Mouse (Mus musculus) liver, embryonic 12.5 days (tissue): ENCODE results near the gene Tspan4. TPM values are rescaled to one million over a fixed set of nuclear protein-coding genes. Genes with fewer than 3 reads are reported as not detected.
"Not testable (repeated sequence)": the region's sequence is repeated elsewhere in the genome, so short reads cannot be mapped to it uniquely, and the experiment has no call there.

Experiments
- ATAC-seq: fragments of 200-750 bp; cut with Nextera tagmentation; 2 replicates; pipeline ENCODE4 v1.8.0; 2017; ENCODE audit warnings: moderate number of reproducible peaks, mild to moderate bottlenecking, moderate library complexity
- H3K27ac ChIP-seq: fragments of 300-500 bp; sonication (generic); 2 replicates; pipeline ENCODE4 v1.5.1; 2016; ENCODE audit warnings: mild to moderate bottlenecking
- H3K27me3 ChIP-seq: fragments of 300-500 bp; sonication (generic); replicated peaks from 2 replicates; pipeline ENCODE4 v1.6.1; 2016; ENCODE audit warnings: mild to moderate bottlenecking, moderate library complexity
- H3K36me3 ChIP-seq: fragments of 300-500 bp; sonication (generic); 2 replicates; pipeline ENCODE4 v1.6.1; 2016; ENCODE audit warnings: mild to moderate bottlenecking, moderate library complexity
- H3K4me1 ChIP-seq: fragments of 300-500 bp; sonication (generic); 2 replicates; pipeline ENCODE4 v1.6.1; 2016
- H3K4me2 ChIP-seq: fragments of 300-500 bp; sonication (generic); 2 replicates; pipeline ENCODE4 v1.6.1; 2016; ENCODE audit warnings: mild to moderate bottlenecking, moderate library complexity
- H3K4me3 ChIP-seq: fragments of 300-500 bp; sonication (generic); 2 replicates; pipeline ENCODE4 v1.5.1; 2016; ENCODE audit warnings: mild to moderate bottlenecking, moderate library complexity
- H3K9ac ChIP-seq: fragments of 300-500 bp; sonication (generic); 2 replicates; pipeline ENCODE4 v1.6.1; 2016; ENCODE audit warnings: mild to moderate bottlenecking, moderate library complexity
- H3K9me3 ChIP-seq: fragments of 300-500 bp; sonication (generic); replicated peaks from 2 replicates; pipeline ENCODE4 v1.6.1; 2016; ENCODE audit warnings: mild to moderate bottlenecking, moderate library complexity
- WGBS: fragments of 180-500 bp; shearing (Covaris S2); methylation state at CpG from one replicate; pipeline ENCODE4 v1.1.7; 2016; ENCODE audit not compliant: insufficient replicate concordance; 5-methylcytosine and 5-hydroxymethylcytosine counted together
- polyA plus RNA-seq: library from polyadenylated mRNA; unstranded; fragments of >200 nt; fragmentation: Nextera tagmentation; extraction: Ambion mirVana; gene quantifications from 2 replicates; pipeline ENCODE4 v1.2.1, GENCODE M21; 2016

Tspan4 gene
- polyA plus RNA-seq, 1 experiment from 2014 or later, result 60.9 TPM

- Histone ChIP-seq H3K9me3 (no peaks in the 10 kb centered on the region), H3K4me2 (peak overlapping the region; percentile 90), H3K27me3 (no peaks in the 10 kb centered on the region), H3K27ac (no peak overlapping the region), H3K4me1 (peaks cover 70% of the 10 kb centered on the region), H3K4me3 (peak overlapping the region; percentile 68; the same call in 1 of the 2 replicates), H3K36me3 (peaks cover 52% of the 10 kb centered on the region), H3K9ac (peak overlapping the region; percentile 83; the same call in 1 of the 2 replicates)
- 93% methylated on average over 9 of the region's 9 CpGs for WGBS
- no peak for ATAC-seq
These were observed 33.6 kb upstream of the Tspan4 start for GRCm38 (mm10) chr7:141441460-141441859.

- Histone ChIP-seq H3K4me1 (peaks cover 67% of the 10 kb centered on the region), H3K9ac (peak overlapping the region; percentile 83), H3K27ac (0 out of 2 replicates have a peak overlapping the region, but pooled peaks have one; percentile 75), H3K4me3 (peak overlapping the region; percentile 68), H3K4me2 (peak overlapping the region; percentile 90), H3K36me3 (peaks cover 52% of the 10 kb centered on the region), H3K9me3 (no peaks in the 10 kb centered on the region), H3K27me3 (no peaks in the 10 kb centered on the region)
- no peak for ATAC-seq
- WGBS, result 89% methylated on average over 13 of the region's 13 CpGs
These were observed 32.8 kb upstream of the Tspan4 start for GRCm38 (mm10) chr7:141442199-141442598.

- H3K27me3 ChIP-seq, result no peaks in the 10 kb centered on the region
- H3K36me3 ChIP-seq, result peaks cover 49% of the 10 kb centered on the region
- H3K27ac ChIP-seq, result peak overlapping the region; percentile 75
- H3K9me3 ChIP-seq, result no peaks in the 10 kb centered on the region
- 26% methylated on average over 12 of the region's 12 CpGs for WGBS
- peaks cover 57% of the 10 kb centered on the region for H3K4me1 ChIP-seq
- H3K4me2 ChIP-seq, result peak overlapping the region; percentile 90
- ATAC-seq, result peak; percentile 23
- peak overlapping the region; percentile 68 for H3K4me3 ChIP-seq
- peak overlapping the region; percentile 83 for H3K9ac ChIP-seq
These were observed 31.8 kb upstream of the Tspan4 start for GRCm38 (mm10) chr7:141443081-141443821.

- Histone ChIP-seq H3K9me3 (no peaks in the 10 kb centered on the region), H3K4me2 (peak within 1 kb of the TSS; percentile 90), H3K4me3 (peak within 1 kb of the TSS; percentile 68), H3K36me3 (peaks cover 49% of the 10 kb centered on the region), H3K27me3 (no peaks in the 10 kb centered on the region), H3K4me1 (peaks cover 62% of the 10 kb centered on the region), H3K9ac (peak within 1 kb of the TSS; percentile 83), H3K27ac (peak within 1 kb of the TSS; percentile 75)
- WGBS, result under 1% methylated on average over 25 of the region's 25 CpGs
- ATAC-seq, result peak; percentile 69
These were observed 31.2 kb upstream of the Tspan4 start, which contains the start of gene Pidd1 for GRCm38 (mm10) chr7:141443828-141444237. TSS of gene Pidd1 (minus strand) at chr7:141444025.

GRCm38 (mm10) chr7:141446374-141446773 lies 28.7 kb upstream of the Tspan4 start:
- Histone ChIP-seq H3K4me3 (peak overlapping the region; percentile 90; the same call in 1 of the 2 replicates), H3K36me3 (peaks cover 49% of the 10 kb centered on the region), H3K27ac (peak overlapping the region; percentile 90; the same call in 1 of the 2 replicates), H3K4me2 (peak overlapping the region; percentile 71), H3K4me1 (peaks cover 76% of the 10 kb centered on the region)
- not testable (repeated sequence) for H3K27me3 ChIP-seq, H3K9ac ChIP-seq, ATAC-seq, H3K9me3 ChIP-seq
- WGBS, result 53% methylated on average over 3 of the region's 3 CpGs

- Histone ChIP-seq H3K4me1 (peaks cover 76% of the 10 kb centered on the region), H3K27ac (peak within 1 kb of the TSS; percentile 90), H3K4me3 (peak within 1 kb of the TSS; percentile 90), H3K36me3 (peaks cover 49% of the 10 kb centered on the region), H3K9me3 (no peaks in the 10 kb centered on the region), H3K4me2 (peak within 1 kb of the TSS; percentile 71), H3K27me3 (no peaks in the 10 kb centered on the region), H3K9ac (peak within 1 kb of the TSS; percentile 95)
- WGBS, result under 1% methylated on average over 63 of the region's 63 CpGs
- ATAC-seq, result peak; percentile 85
These were observed 27.7 kb upstream of the Tspan4 start, which contains the start of gene Rplp2 for GRCm38 (mm10) chr7:141447110-141447991. TSS of gene Rplp2 (plus strand) at chr7:141447370.

- H3K27me3 ChIP-seq, result no peaks in the 10 kb centered on the region
- ATAC-seq, result no peak
- H3K9ac ChIP-seq, result no peak overlapping the region
- no peak overlapping the region for H3K4me3 ChIP-seq
- peaks cover 44% of the 10 kb centered on the region for H3K36me3 ChIP-seq
- no peaks in the 10 kb centered on the region for H3K9me3 ChIP-seq
- H3K4me1 ChIP-seq, result peaks cover 66% of the 10 kb centered on the region
- H3K27ac ChIP-seq, result peak overlapping the region; percentile 55
- H3K4me2 ChIP-seq, result no peak overlapping the region
These were observed 23.1 kb upstream of the Tspan4 start for GRCm38 (mm10) chr7:141451928-141452327.

GRCm38 (mm10) chr7:141453636-141454035 lies 21.4 kb upstream of the Tspan4 start:
- no peaks in the 10 kb centered on the region for H3K9me3 ChIP-seq
- H3K27ac ChIP-seq, result peak overlapping the region; percentile 42; the same call in 1 of the 2 replicates
- WGBS, result 71% methylated on average over 2 of the region's 2 CpGs

GRCm38 (mm10) chr7:141454967-141455551 lies 20.0 kb upstream of the Tspan4 start, which contains the start of gene Pnpla2:
TSS of gene Pnpla2 (plus strand) at chr7:141455198.
- peaks cover 47% of the 10 kb centered on the region for H3K4me1 ChIP-seq
- ATAC-seq, result peak; percentile 88
- peak within 1 kb of the TSS; percentile 84 for H3K27ac ChIP-seq
- H3K9me3 ChIP-seq, result no peaks in the 10 kb centered on the region
- WGBS, result 3% methylated on average over 45 of the region's 45 CpGs
- H3K27me3 ChIP-seq, result peaks cover 9% of the 10 kb centered on the region
- peak within 1 kb of the TSS; percentile 77 for H3K9ac ChIP-seq
- peak within 1 kb of the TSS; percentile 90 for H3K4me2 ChIP-seq
- peaks cover 38% of the 10 kb centered on the region for H3K36me3 ChIP-seq
- H3K4me3 ChIP-seq, result peak within 1 kb of the TSS; percentile 70

More at GRCm38 (mm10) chr7:141453636-141454035, 21.4 kb upstream of the Tspan4 start:
- Histone ChIP-seq H3K9ac (no peak overlapping the region), H3K27me3 (no peaks in the 10 kb centered on the region), H3K4me2 (no peak overlapping the region), H3K4me3 (no peak overlapping the region), H3K36me3 (peaks cover 43% of the 10 kb centered on the region), H3K4me1 (peaks cover 61% of the 10 kb centered on the region)
- ATAC-seq, result no peak

- Histone ChIP-seq H3K36me3 (peaks cover 31% of the 10 kb centered on the region), H3K27me3 (peaks cover 16% of the 10 kb centered on the region), H3K27ac (peak overlapping the region; percentile 84), H3K4me3 (peak overlapping the region; percentile 70), H3K4me1 (peaks cover 41% of the 10 kb centered on the region), H3K4me2 (peak overlapping the region; percentile 90), H3K9ac (peak overlapping the region; percentile 77), H3K9me3 (no peaks in the 10 kb centered on the region)
- ATAC-seq, result peak; percentile 18
- WGBS, result 3% methylated on average over 23 of the region's 23 CpGs
These were observed 19.3 kb upstream of the Tspan4 start for GRCm38 (mm10) chr7:141455610-141456314.

- H3K36me3 ChIP-seq, result peaks cover 21% of the 10 kb centered on the region
- no peak overlapping the region; the same call in 1 of the 2 replicates for H3K4me2 ChIP-seq
- no peak overlapping the region for H3K4me3 ChIP-seq
- H3K9me3 ChIP-seq, result no peaks in the 10 kb centered on the region
- peaks cover 26% of the 10 kb centered on the region for H3K27me3 ChIP-seq
- WGBS, result 75% methylated on average over 6 of the region's 6 CpGs
- peaks cover 40% of the 10 kb centered on the region for H3K4me1 ChIP-seq
- no peak overlapping the region for H3K27ac ChIP-seq
- ATAC-seq, result no peak
- no peak overlapping the region for H3K9ac ChIP-seq
These were observed 18.3 kb upstream of the Tspan4 start for GRCm38 (mm10) chr7:141456739-141457138.
